Mouse (Mus musculus) embryonic facial prominence, embryonic 13.5 days (tissue): ENCODE results near the gene Slc26a11. TPM values are rescaled to one million over a fixed set of nuclear protein-coding genes. Genes with fewer than 3 reads are reported as not detected.

Experiments used
- ATAC-seq: fragments of 200-750 bp; cut with Nextera tagmentation; 2 replicates; pipeline ENCODE4 v1.8.0; 2017; ENCODE audit warnings: low read depth; ENCODE audit not compliant: insufficient number of reproducible peaks, insufficient read depth, low FRiP score, low TSS enrichment
- H3K27ac ChIP-seq: fragments of 300-500 bp; sonication (generic); 2 replicates; pipeline ENCODE4 v1.5.1; 2015; ENCODE audit warnings: moderate library complexity, mild to moderate bottlenecking, inconsistent platforms
- H3K27me3 ChIP-seq: fragments of 300-500 bp; sonication (generic); 2 replicates; pipeline ENCODE4 v1.6.1; 2015; ENCODE audit warnings: mild to moderate bottlenecking, inconsistent platforms
- H3K36me3 ChIP-seq: fragments of 300-500 bp; sonication (generic); 2 replicates; pipeline ENCODE4 v1.6.1; 2015; ENCODE audit warnings: mild to moderate bottlenecking, inconsistent platforms
- H3K4me1 ChIP-seq: fragments of 300-500 bp; sonication (generic); 2 replicates; pipeline ENCODE4 v1.6.1; 2015; ENCODE audit warnings: inconsistent platforms
- H3K4me2 ChIP-seq: fragments of 300-500 bp; sonication (generic); 2 replicates; pipeline ENCODE4 v1.6.1; 2015; ENCODE audit warnings: moderate library complexity, mild to moderate bottlenecking, inconsistent platforms
- H3K4me3 ChIP-seq: fragments of 300-500 bp; sonication (generic); 2 replicates; pipeline ENCODE4 v1.5.1; 2015; ENCODE audit warnings: mild to moderate bottlenecking, inconsistent platforms
- H3K9ac ChIP-seq: fragments of 300-500 bp; sonication (generic); 2 replicates; pipeline ENCODE4 v1.6.1; 2015; ENCODE audit warnings: mild to moderate bottlenecking, inconsistent platforms
- H3K9me3 ChIP-seq: fragments of 300-500 bp; sonication (generic); 2 replicates; pipeline ENCODE4 v1.6.1; 2016; ENCODE audit warnings: inconsistent platforms
- WGBS: fragments of 180-500 bp; shearing (Covaris S2); methylation state at CpG from one replicate; pipeline ENCODE4 v1.1.7; 2015; ENCODE audit warnings: mixed read lengths; 5-methylcytosine and 5-hydroxymethylcytosine counted together
- polyA plus RNA-seq: library from polyadenylated mRNA; unstranded; fragments of >200 nt; fragmentation: Nextera tagmentation; extraction: Ambion mirVana; gene quantifications from 2 replicates; pipeline ENCODE4 v1.2.1, GENCODE M21; 2015

Gene Slc26a11
- polyA plus RNA-seq, 1 experiment from 2014 or later, result 11.0 TPM

- H3K27ac ChIP-seq, result no peak overlapping the region
- no peaks in the 10 kb centered on the region for H3K4me1 ChIP-seq
- no peak overlapping the region for H3K4me2 ChIP-seq
- 84% methylated on average over 10 of the region's 10 CpGs for WGBS
- H3K9ac ChIP-seq, result no peak overlapping the region
- H3K4me3 ChIP-seq, result no peak overlapping the region
- no peaks in the 10 kb centered on the region for H3K36me3 ChIP-seq
- no peak for ATAC-seq
- H3K27me3 ChIP-seq, result peaks cover 6% of the 10 kb centered on the region
- H3K9me3 ChIP-seq, result no peaks in the 10 kb centered on the region
Observed at GRCm38 (mm10) chr11:119338271-119339059, 16.9 kb upstream of the Slc26a11 start.

GRCm38 (mm10) chr11:119339179-119339578 is 16.2 kb upstream of the Slc26a11 start:
- Histone ChIP-seq H3K9me3 (no peaks in the 10 kb centered on the region), H3K27me3 (peaks cover 3% of the 10 kb centered on the region; the same call in 1 of the 2 replicates), H3K9ac (peak overlapping the region; percentile 27; the same call in 1 of the 2 replicates), H3K4me2 (no peak overlapping the region), H3K4me3 (no peak overlapping the region), H3K36me3 (no peaks in the 10 kb centered on the region), H3K4me1 (no peaks in the 10 kb centered on the region), H3K27ac (no peak overlapping the region)
- 53% methylated on average over 5 of the region's 5 CpGs for WGBS
- ATAC-seq, result no peak

- ATAC-seq, result no peak
- H3K9ac ChIP-seq, result peak overlapping the region; percentile 27; the same call in 1 of the 2 replicates
- no peak overlapping the region for H3K4me3 ChIP-seq
Observed at GRCm38 (mm10) chr11:119339637-119340036, 15.7 kb upstream of the Slc26a11 start.

GRCm38 (mm10) chr11:119344178-119344577 is 11.2 kb upstream of the Slc26a11 start:
- H3K4me2 ChIP-seq, result no peak overlapping the region
- H3K27me3 ChIP-seq, result no peaks in the 10 kb centered on the region
- H3K4me1 ChIP-seq, result no peaks in the 10 kb centered on the region
- no peaks in the 10 kb centered on the region for H3K9me3 ChIP-seq
- H3K36me3 ChIP-seq, result no peaks in the 10 kb centered on the region
- ATAC-seq, result no peak
- H3K9ac ChIP-seq, result no peak overlapping the region
- H3K27ac ChIP-seq, result no peak overlapping the region
- no peak overlapping the region for H3K4me3 ChIP-seq
- 85% methylated on average over 8 of the region's 8 CpGs for WGBS

More at GRCm38 (mm10) chr11:119339637-119340036, 15.7 kb upstream of the Slc26a11 start:
- Histone ChIP-seq H3K27ac (no peak overlapping the region), H3K27me3 (peaks cover 3% of the 10 kb centered on the region; the same call in 1 of the 2 replicates), H3K4me1 (no peaks in the 10 kb centered on the region), H3K36me3 (no peaks in the 10 kb centered on the region), H3K4me2 (no peak overlapping the region), H3K9me3 (no peaks in the 10 kb centered on the region)
- 4% methylated on average over 5 of the region's 5 CpGs for WGBS

- 71% methylated on average over 6 of the region's 6 CpGs for WGBS
- Histone ChIP-seq H3K4me1 (no peaks in the 10 kb centered on the region), H3K36me3 (no peaks in the 10 kb centered on the region), H3K4me3 (no peak overlapping the region), H3K4me2 (no peak overlapping the region), H3K27ac (no peak overlapping the region), H3K9ac (no peak overlapping the region), H3K27me3 (no peaks in the 10 kb centered on the region), H3K9me3 (no peaks in the 10 kb centered on the region)
- no peak for ATAC-seq
Observed at GRCm38 (mm10) chr11:119344865-119345264, 10.5 kb upstream of the Slc26a11 start.

GRCm38 (mm10) chr11:119347125-119347524 is 8.2 kb upstream of the Slc26a11 start:
- Histone ChIP-seq H3K36me3 (no peaks in the 10 kb centered on the region), H3K4me2 (no peak overlapping the region), H3K27ac (no peak overlapping the region), H3K27me3 (no peaks in the 10 kb centered on the region), H3K4me1 (no peaks in the 10 kb centered on the region), H3K9me3 (no peaks in the 10 kb centered on the region), H3K9ac (no peak overlapping the region), H3K4me3 (no peak overlapping the region)
- no peak for ATAC-seq
- 82% methylated on average over 4 of the region's 4 CpGs for WGBS

GRCm38 (mm10) chr11:119352113-119352512 is 3.2 kb upstream of the Slc26a11 start:
- peaks cover 22% of the 10 kb centered on the region for H3K4me1 ChIP-seq
- H3K36me3 ChIP-seq, result no peaks in the 10 kb centered on the region
- no peaks in the 10 kb centered on the region for H3K9me3 ChIP-seq
- ATAC-seq, result no peak
- no peaks in the 10 kb centered on the region for H3K27me3 ChIP-seq
- H3K9ac ChIP-seq, result no peak overlapping the region
- WGBS, result 74% methylated on average over 7 of the region's 7 CpGs
- no peak overlapping the region for H3K4me3 ChIP-seq
- H3K27ac ChIP-seq, result no peak overlapping the region
- H3K4me2 ChIP-seq, result no peak overlapping the region

- H3K4me1 ChIP-seq, result peaks cover 22% of the 10 kb centered on the region
- peaks cover 9% of the 10 kb centered on the region for H3K36me3 ChIP-seq
- H3K27ac ChIP-seq, result no peak overlapping the region
- no peak overlapping the region for H3K4me2 ChIP-seq
- 83% methylated on average over 4 of the region's 4 CpGs for WGBS
- H3K4me3 ChIP-seq, result no peak overlapping the region
- H3K9ac ChIP-seq, result 0 out of 2 replicates have a peak overlapping the region, but pooled peaks have one; percentile 4
- no peaks in the 10 kb centered on the region for H3K27me3 ChIP-seq
- no peaks in the 10 kb centered on the region for H3K9me3 ChIP-seq
- ATAC-seq, result no peak
Observed at GRCm38 (mm10) chr11:119353946-119354345, 1.4 kb upstream of the Slc26a11 start.

GRCm38 (mm10) chr11:119354798-119355442 is 437 bp upstream of the Slc26a11 start:
- no peak for ATAC-seq
- Histone ChIP-seq H3K4me1 (peaks cover 22% of the 10 kb centered on the region), H3K9ac (peak overlapping the region; percentile 81), H3K4me3 (peak overlapping the region; percentile 73), H3K27me3 (no peaks in the 10 kb centered on the region), H3K4me2 (peak overlapping the region; percentile 96), H3K27ac (peak overlapping the region; percentile 79), H3K9me3 (no peaks in the 10 kb centered on the region), H3K36me3 (peaks cover 12% of the 10 kb centered on the region)
- whole genome bisulfite sequencing, result 6% methylated on average over 23 of the region's 23 CpGs

GRCm38 (mm10) chr11:119359089-119359488 is 3.7 kb downstream of the Slc26a11 start:
- H3K4me2 ChIP-seq, result no peak overlapping the region
- H3K4me3 ChIP-seq, result no peak overlapping the region
- H3K9me3 ChIP-seq, result no peaks in the 10 kb centered on the region
- peaks cover 33% of the 10 kb centered on the region for H3K36me3 ChIP-seq
- H3K27ac ChIP-seq, result no peak overlapping the region
- WGBS, result 76% methylated on average over 10 of the region's 10 CpGs
- no peak for ATAC-seq
- no peaks in the 10 kb centered on the region for H3K27me3 ChIP-seq
- no peak overlapping the region for H3K9ac ChIP-seq
- H3K4me1 ChIP-seq, result peaks cover 22% of the 10 kb centered on the region

GRCm38 (mm10) chr11:119362769-119363533 is 7.6 kb downstream of the Slc26a11 start:
- H3K4me3 ChIP-seq, result no peak overlapping the region
- H3K4me2 ChIP-seq, result 0 out of 2 replicates have a peak overlapping the region, but pooled peaks have one; percentile 20
- peaks cover 52% of the 10 kb centered on the region for H3K36me3 ChIP-seq
- WGBS, result 38% methylated on average over 11 of the region's 11 CpGs
- no peaks in the 10 kb centered on the region for H3K9me3 ChIP-seq
- ATAC-seq, result no peak
- peaks cover 3% of the 10 kb centered on the region; the same call in 1 of the 2 replicates for H3K4me1 ChIP-seq
- H3K27me3 ChIP-seq, result no peaks in the 10 kb centered on the region
- H3K27ac ChIP-seq, result no peak overlapping the region
- no peak overlapping the region for H3K9ac ChIP-seq
